Mouse (Mus musculus): ENCODE measurements around the gene Zfyve9.

The Zfyve9 gene

GRCm38 (mm10) chr4:108780057-108780863, at the start of gene Zfyve9:
TSS of gene Zfyve9 (minus strand) at chr4:108780798.
- DNase-seq (ENCODE audit: low spot score in 2 of 2), result peak in 1 of 2 experiments; percentile 64

GRCm38 (mm10) chr4:108826643-108827042, 46.0 kb upstream of the Zfyve9 start:
- no peak for DNase-seq (ENCODE audit: low spot score in 2 of 2)

- DNase-seq (ENCODE audit: low spot score in 2 of 2), result no peak
These were observed 45.5 kb upstream of the Zfyve9 start for GRCm38 (mm10) chr4:108826096-108826495.

GRCm38 (mm10) chr4:108825677-108826076, 45.1 kb upstream of the Zfyve9 start:
- no peak for DNase-seq (ENCODE audit: low spot score in 2 of 2)

- DNase-seq (ENCODE audit: low spot score in 2 of 2), result no peak
These were observed 31.0 kb upstream of the Zfyve9 start for GRCm38 (mm10) chr4:108811550-108811949.

GRCm38 (mm10) chr4:108811142-108811541, 30.5 kb upstream of the Zfyve9 start:
- DNase-seq (ENCODE audit: low spot score in 2 of 2), result no peak

- DNase-seq (ENCODE audit: low spot score in 2 of 2), result no peak
These were observed 22.9 kb upstream of the Zfyve9 start for GRCm38 (mm10) chr4:108803535-108803934.

- peak in 1 of 2 experiments; percentile 71 for DNase-seq (ENCODE audit: low spot score in 2 of 2)
These were observed 17.7 kb upstream of the Zfyve9 start for GRCm38 (mm10) chr4:108798083-108798830.

- no peak for DNase-seq (ENCODE audit: low spot score in 2 of 2)
These were observed 16.1 kb upstream of the Zfyve9 start for GRCm38 (mm10) chr4:108796701-108797100.

- no peak for DNase-seq (ENCODE audit: low spot score in 2 of 2)
These were observed 13.3 kb upstream of the Zfyve9 start for GRCm38 (mm10) chr4:108793941-108794340.

- no peak for DNase-seq (ENCODE audit: low spot score in 2 of 2)
These were observed 9.9 kb upstream of the Zfyve9 start for GRCm38 (mm10) chr4:108790507-108790906.

- DNase-seq (ENCODE audit: low spot score in 2 of 2), result no peak
These were observed 8.8 kb upstream of the Zfyve9 start for GRCm38 (mm10) chr4:108789258-108789936.

GRCm38 (mm10) chr4:108782421-108783085, 2.0 kb upstream of the Zfyve9 start:
- peak in 1 of 2 experiments; percentile 39 for DNase-seq (ENCODE audit: low spot score in 2 of 2)

GRCm38 (mm10) chr4:108781596-108781995, 998 bp upstream of the Zfyve9 start:
- peak in 1 of 2 experiments; percentile 17 for DNase-seq (ENCODE audit: low spot score in 2 of 2)

- DNase-seq (ENCODE audit: low spot score in 2 of 2), result no peak
These were observed 237 bp upstream of the Zfyve9 start for GRCm38 (mm10) chr4:108780864-108781205.

- no peak for DNase-seq (ENCODE audit: low spot score in 2 of 2)
These were observed 888 bp downstream of the Zfyve9 start for GRCm38 (mm10) chr4:108779763-108780056.

GRCm38 (mm10) chr4:108768527-108768926, 12.1 kb downstream of the Zfyve9 start:
- DNase-seq (ENCODE audit: low spot score in 2 of 2), result no peak

GRCm38 (mm10) chr4:108759583-108759982, 21.0 kb downstream of the Zfyve9 start:
- DNase-seq (ENCODE audit: low spot score in 2 of 2), result no peak

GRCm38 (mm10) chr4:108746160-108746873, 34.3 kb downstream of the Zfyve9 start:
- DNase-seq (ENCODE audit: low spot score in 2 of 2), result no peak

GRCm38 (mm10) chr4:108731582-108731981, 49.0 kb downstream of the Zfyve9 start:
- no peak for DNase-seq (ENCODE audit: low spot score in 2 of 2)

- DNase-seq (ENCODE audit: low spot score in 2 of 2), result no peak
These were observed 50.1 kb downstream of the Zfyve9 start for GRCm38 (mm10) chr4:108730450-108730849.

Data from left cerebral cortex, adult 9 months (tissue).